Mouse (Mus musculus) lung, postnatal 25 days (tissue): ENCODE data around the gene Rrp1b.

Source experiments
- DNase-seq: peaks from one replicate; pipeline ENCODE4 v3.0.0; 2022; ENCODE audit warnings: low spot score

The Rrp1b gene

GRCm38 (mm10) chr17:32035609-32036508 is at the start of gene Rrp1b, which contains the start of gene Hsf2bp:
TSS of gene Rrp1b (plus strand) at chr17:32036100.
TSS of gene Hsf2bp (minus strand) at chr17:32036349.
- DNase-seq = peak; percentile 50

- no peak for DNase-seq
Observed at GRCm38 (mm10) chr17:31986915-31987314, 49.0 kb upstream of the Rrp1b start.

DNA sequence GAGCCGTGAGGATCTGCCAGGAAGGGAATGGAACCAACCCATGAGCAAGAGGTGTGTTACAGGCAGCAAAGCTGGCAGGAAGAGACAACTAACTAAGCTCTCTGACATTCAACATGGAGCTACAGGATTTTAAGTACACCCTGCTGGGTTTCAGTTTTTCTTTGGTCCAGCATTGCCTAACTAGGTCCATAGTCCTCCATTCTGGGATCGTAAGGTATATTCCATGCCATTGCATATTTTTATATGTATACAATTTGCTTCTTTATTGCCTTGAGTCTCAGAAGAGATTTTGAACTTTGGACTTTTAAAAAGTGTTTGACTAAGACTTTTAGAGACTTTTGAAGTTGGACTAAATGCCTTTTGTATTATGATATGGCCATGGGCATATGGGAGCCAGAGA is 46.9 kb upstream of the Rrp1b start:
- no peak for DNase-seq

DNA sequence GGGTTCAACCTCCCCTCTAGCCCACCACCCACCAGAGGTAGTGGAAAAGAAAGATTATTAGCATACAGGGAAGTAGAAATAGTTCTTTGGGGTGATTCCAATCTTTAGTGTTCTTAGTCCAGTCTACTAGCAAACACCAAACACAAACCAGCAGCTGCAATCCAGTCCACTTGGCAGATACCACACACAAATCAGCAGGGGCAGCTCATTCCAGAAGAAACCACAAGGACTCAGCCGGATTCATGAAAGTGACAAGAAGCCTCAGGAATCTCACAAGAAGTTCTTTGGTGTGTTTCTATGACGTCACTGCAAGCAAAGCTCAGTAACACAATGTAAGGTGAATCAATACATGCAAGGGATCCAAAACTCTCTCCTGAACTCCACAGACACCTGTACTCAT is 43.9 kb upstream of the Rrp1b start:
- no peak for DNase-seq

DNA sequence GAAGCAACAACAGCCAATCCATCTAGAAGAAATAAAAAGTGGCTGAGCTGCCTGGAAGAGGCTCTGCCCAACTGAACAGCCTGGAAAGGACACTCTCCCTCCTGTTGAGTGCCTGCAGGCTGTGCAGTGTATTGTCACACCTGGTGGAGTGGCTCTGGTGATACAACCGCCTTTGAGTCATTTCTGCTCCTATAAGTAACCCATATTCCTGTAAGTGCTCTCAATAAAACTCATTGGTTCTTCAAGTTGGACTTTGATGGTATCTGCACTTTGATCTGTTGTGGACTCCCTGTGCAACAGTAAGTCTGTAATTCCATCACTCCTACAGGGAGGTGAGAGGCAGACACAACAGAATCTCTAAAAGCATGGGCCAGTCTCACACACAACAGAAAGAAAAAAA is 42.5 kb upstream of the Rrp1b start:
- no peak for DNase-seq

DNA sequence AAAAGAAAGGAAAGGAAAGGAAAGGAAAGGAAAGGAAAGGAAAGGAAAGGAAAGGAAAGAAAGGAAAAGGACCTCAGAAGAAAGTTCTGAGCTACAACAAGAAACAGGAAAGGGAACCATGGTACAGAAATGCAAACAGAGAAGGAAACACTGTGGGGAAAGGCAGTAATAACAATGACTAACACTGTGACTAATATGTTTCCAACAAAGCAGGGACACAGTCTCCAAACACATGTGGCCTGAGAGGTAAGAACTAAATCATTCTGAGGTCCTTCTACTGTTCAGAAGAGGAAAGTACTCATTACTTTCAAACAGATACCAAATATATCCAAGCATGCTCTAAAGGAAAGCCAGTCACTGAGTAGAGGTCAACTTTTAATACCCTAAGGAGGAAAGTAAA is 41.8 kb upstream of the Rrp1b start:
- DNase-seq = no peak

DNA sequence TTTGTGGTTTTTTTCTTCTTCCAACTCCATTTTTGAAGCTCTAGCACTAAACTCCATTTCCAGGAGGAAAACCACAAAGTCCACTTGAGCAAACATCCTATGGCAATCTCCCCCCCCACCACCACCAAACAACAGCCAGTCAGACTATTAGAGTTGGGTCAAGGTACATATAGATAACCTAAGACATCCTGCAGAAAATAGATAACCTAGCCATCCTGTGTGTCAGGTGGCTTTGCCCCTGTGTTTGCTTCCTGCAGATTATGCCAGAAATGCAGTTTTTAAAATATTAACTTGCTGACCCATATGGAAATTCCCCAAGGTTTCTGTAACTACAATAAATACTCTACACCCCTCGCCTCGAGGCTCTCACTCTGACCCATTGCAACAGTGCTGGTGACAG is 40.1 kb upstream of the Rrp1b start:
- DNase-seq = no peak

DNA sequence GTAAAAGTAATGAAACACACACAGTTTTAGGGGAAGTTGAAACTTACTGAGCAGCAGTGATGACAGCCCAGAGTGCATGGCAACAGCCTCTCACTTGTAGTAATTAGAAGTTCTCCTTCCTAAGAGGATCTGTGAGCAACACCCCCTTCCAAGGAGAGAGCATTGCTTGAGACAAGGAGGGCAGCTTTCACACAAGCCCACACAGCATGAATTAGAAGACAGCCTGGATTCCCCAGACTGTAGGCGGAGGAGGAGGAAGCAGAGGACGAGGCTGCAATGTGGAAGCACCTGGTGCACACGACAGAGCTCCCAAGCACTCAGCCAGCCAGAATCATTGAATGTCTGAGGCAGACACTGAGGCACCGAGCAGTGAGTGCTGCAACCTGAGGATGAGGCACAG is 39.6 kb upstream of the Rrp1b start:
- DNase-seq = no peak

GRCm38 (mm10) chr17:31998351-31998750 is 37.5 kb upstream of the Rrp1b start:
- no peak for DNase-seq

GRCm38 (mm10) chr17:32003251-32003650 is 32.6 kb upstream of the Rrp1b start:
- DNase-seq = no peak

- peak; percentile 84 for DNase-seq
Observed at GRCm38 (mm10) chr17:32006800-32007199, 29.1 kb upstream of the Rrp1b start.

- no peak for DNase-seq
Observed at GRCm38 (mm10) chr17:32011694-32012093, 24.2 kb upstream of the Rrp1b start.

DNA sequence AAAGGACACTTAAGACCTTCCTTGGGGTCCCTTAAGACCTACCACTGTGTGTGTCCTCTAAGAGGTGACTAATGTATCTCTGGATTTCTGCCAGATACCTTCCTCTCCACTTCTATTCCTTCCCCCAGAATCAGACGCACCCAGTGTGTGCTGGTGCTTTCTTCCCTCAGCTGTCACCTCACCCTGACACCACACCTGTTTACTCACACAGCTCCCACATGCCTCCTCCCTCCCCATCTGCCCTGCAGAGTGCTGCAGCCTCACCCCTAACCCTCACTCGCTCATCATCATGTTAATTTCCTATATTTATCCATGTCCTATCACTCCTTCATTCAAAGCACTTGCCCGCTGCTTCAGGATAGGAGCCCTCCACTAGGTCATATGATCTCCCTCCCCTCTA is 23.6 kb upstream of the Rrp1b start:
- DNase-seq = no peak

- DNase-seq = no peak
Observed at GRCm38 (mm10) chr17:32013659-32014058, 22.2 kb upstream of the Rrp1b start.

DNA sequence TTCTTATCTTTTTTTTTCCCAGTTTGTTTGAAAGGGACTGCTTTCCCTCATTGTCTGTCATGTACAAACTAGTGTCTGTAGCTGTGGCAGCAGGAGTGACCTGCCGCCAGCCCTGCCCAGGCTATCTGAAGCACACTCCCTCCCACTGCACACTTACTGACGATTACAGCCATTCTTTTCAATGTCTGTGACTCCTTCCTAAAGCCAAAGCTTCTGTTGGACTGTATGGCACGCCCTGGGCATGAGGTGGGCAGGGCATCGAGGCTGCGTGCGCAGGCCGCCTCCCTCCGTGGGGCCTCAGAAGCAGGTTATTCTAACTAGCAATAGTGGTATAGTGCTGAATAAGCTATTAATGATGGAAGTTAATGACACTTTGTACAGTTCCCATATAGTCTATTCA is 19.4 kb upstream of the Rrp1b start:
- DNase-seq = no peak

DNA sequence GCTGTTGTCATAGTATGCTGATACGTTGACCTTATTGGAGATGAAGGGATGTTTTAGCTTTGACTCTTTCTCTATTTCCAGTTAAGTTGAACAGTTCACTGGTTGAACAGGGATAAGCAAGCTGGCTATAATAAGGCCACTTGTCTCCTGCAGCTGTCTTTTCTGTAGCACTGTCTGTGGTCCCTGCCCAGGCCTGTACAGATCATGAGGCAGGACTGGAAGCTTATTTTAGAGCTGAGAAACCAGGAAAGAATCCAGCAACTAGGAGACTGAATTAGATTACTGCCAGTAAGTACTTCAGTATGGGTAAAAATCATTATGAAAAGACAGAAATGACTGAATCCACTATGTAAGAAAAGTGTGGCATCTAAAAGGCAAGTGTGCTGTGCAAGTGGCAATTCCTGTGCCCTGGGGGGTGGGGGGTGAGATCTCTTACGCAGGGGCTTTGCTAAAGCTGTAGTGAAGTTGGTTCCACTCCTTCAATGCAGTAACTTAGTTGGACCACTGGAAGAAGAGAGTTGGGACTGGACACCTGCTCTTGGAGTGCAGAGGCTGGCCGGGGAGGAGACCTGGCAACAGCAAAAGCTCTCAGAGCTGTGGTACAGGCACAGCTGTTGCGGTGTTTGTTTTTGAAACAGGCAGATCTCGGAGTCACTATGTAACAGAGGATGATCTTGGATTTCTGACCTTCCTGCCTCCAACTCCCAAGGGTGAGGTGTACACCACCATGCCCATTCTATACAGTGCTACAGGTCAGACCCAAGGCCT is 17.6 kb upstream of the Rrp1b start:
- DNase-seq = no peak

GRCm38 (mm10) chr17:32021981-32022380 is 13.9 kb upstream of the Rrp1b start:
- DNase-seq = no peak

GRCm38 (mm10) chr17:32022551-32022950 is 13.3 kb upstream of the Rrp1b start:
- DNase-seq = no peak

GRCm38 (mm10) chr17:32023088-32023487 is 12.8 kb upstream of the Rrp1b start:
- no peak for DNase-seq

- peak; percentile 78 for DNase-seq
Observed at GRCm38 (mm10) chr17:32024671-32025073, 11.2 kb upstream of the Rrp1b start.

DNA sequence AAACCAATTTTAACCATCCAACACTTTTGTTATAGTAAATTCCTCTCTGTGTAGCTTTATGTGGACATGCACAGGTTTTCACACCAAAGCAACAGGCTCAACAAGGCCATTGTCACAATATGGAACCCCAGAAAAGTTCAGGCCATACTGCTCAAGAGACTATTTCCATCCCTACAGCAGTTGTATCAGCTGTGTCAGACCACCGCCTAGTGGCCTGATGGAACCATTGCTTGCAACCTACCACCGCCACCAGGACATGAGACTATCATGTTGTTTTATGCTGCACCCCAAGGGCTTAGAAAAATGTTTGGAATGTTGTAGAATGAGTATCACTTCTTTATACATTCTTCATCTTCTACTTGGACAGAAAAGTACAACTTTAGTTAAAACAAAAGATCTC is 10.5 kb upstream of the Rrp1b start:
- DNase-seq = peak; percentile 80

GRCm38 (mm10) chr17:32027666-32028065 is 8.2 kb upstream of the Rrp1b start:
- DNase-seq = peak; percentile 62

DNA sequence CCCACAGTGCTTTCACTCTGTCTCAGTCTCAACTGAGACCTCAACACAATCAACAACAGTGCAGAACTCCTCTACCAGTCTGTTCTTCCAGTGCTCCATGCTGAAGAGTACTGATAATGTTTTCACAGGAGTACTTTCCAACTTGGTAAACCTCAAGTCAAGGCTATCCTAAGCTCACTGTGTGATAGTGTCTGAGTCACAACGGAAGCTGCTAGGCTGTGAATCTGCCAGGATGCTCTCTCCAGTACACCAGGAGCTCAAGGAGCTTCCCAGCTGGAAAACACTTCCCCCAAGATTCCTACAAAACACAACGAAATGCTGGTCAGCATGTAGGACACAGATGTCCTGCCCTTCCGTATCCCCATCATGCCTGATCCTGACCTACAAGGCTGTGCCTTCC is 7.6 kb upstream of the Rrp1b start:
- DNase-seq = no peak
